ENCODE assay signal across 8 mouse cellular contexts in the genomic region with DNA sequence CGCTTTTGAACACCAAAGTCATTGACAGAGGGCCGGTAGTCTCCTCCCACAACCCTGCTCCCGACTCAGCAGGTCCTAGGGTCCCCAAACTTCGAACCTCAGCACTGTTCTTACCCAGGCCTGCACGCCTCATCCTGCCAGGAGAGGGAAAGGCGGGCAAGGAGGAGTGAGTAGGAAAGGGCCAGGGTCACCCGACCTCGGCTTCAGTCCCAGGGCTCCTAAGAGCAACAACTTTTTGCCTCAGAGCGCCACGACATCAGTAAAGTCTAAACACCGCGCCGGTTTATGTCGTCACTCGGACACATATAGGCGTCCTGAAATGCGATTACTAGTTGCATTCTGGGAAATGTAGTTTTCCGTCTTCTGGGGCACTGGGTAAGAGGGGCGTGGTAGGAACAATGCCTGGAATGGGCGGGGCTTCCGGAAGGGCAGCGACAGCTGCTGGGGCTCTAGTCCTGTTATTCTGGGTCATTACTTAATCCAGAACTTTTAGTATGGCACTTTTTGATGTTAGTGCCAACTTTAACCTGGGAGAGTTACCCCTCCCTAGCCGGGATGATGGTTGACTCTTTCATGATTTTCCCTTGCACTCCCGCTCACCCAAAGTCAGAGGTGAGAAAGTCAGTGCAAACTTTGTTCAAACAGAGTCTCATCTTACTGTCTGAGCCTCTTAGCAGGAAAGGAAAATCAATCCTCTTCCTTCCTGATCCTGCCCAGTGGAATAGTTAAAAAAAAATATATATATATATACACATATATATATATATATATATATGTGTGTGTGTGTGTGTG. TPM values are rescaled to one million over a fixed set of nuclear protein-coding genes. Genes with fewer than 3 reads are reported as not detected.
DNase-seq lines count a peak whose midpoint lies in the region; ATAC-seq lines count a peak whose summit lies in the region.

A gene (minus strand): TSS at position 310 of the 792 bp plus-strand sequence.

- peak; percentile 99 for ATAC-seq in CD4-positive, CD25-positive, alpha-beta regulatory T cell, adult 4 months
- ATAC-seq in heart, embryonic 14.5 days (ENCODE audit: insufficient number of reproducible peaks, insufficient read depth, low FRiP score, low read depth) = peak; percentile 99
- peak; percentile 99 for ATAC-seq in liver, embryonic 13.5 days (ENCODE audit: low read depth)
- ATAC-seq in stomach, embryonic 16.5 days (ENCODE audit: insufficient read depth, low FRiP score) = peak; percentile 100

- H3K27ac ChIP-seq in heart, embryonic 14.5 days (replicated peaks in 1 of 2; ENCODE audit: control insufficient read depth in 1 of 2, insufficient read depth in 1 of 2, low read depth in 2 of 2, low read length in 2 of 2) = peak within 1 kb of the TSS; percentile 67 to 82; a peak in 3 of 4 replicates
- H3K27ac ChIP-seq in liver, embryonic 13.5 days = peak within 1 kb of the TSS; percentile 61
- peak within 1 kb of the TSS; percentile 54; the same call in 1 of the 2 replicates for H3K27ac ChIP-seq in stomach, embryonic 16.5 days (ENCODE audit: low read length)

- peaks cover 0 to 5% of the 10 kb centered on the region in 2 experiments; a peak in 1 of 4 replicates for H3K4me1 ChIP-seq in heart, embryonic 14.5 days (ENCODE audit: control insufficient read depth in 2 of 2, insufficient read depth in 2 of 2, low read length in 2 of 2)
- peaks cover 5% of the 10 kb centered on the region; the same call in 1 of the 2 replicates for H3K4me1 ChIP-seq in liver, embryonic 13.5 days (replicated peaks)
- H3K4me1 ChIP-seq in stomach, embryonic 16.5 days (ENCODE audit: control insufficient read depth, insufficient read depth, low read length) = no peaks in the 10 kb centered on the region

- peak within 1 kb of the TSS; percentile 87 for H3K9ac ChIP-seq in heart, embryonic 14.5 days (ENCODE audit: low read length)
- peak within 1 kb of the TSS; percentile 79 for H3K9ac ChIP-seq in liver, embryonic 13.5 days
- H3K9ac ChIP-seq in stomach, embryonic 16.5 days (ENCODE audit: low read length) = peak within 1 kb of the TSS; percentile 89

- peak within 1 kb of the TSS; percentile 65 to 100 for H3K4me3 ChIP-seq in heart, embryonic 14.5 days (ENCODE audit: control insufficient read depth in 1 of 2, insufficient read depth in 1 of 2, low read depth in 1 of 2, low read length in 2 of 2)
- H3K4me3 ChIP-seq in liver, embryonic 13.5 days (replicated peaks) = peak within 1 kb of the TSS; percentile 76
- peak within 1 kb of the TSS; percentile 86 for H3K4me3 ChIP-seq in stomach, embryonic 16.5 days (replicated peaks; ENCODE audit: low read length)

- H3K9me3 ChIP-seq in heart, embryonic 14.5 days (ENCODE audit: control insufficient read depth, low read length) = no peaks in the 10 kb centered on the region
- H3K9me3 ChIP-seq in liver, embryonic 13.5 days (replicated peaks) = no peaks in the 10 kb centered on the region
- no peaks in the 10 kb centered on the region for H3K9me3 ChIP-seq in stomach, embryonic 16.5 days (replicated peaks; ENCODE audit: control insufficient read depth, low read length)

- 1% methylated on average over 24 of the region's 24 CpGs for WGBS in heart, embryonic 14.5 days
- WGBS in liver, embryonic 13.5 days (ENCODE audit: insufficient replicate concordance) = 2% methylated on average over 24 of the region's 24 CpGs
- WGBS in stomach, embryonic 16.5 days = under 1% methylated on average over 24 of the region's 24 CpGs

- H3K36me3 ChIP-seq in heart, embryonic 14.5 days (ENCODE audit: control insufficient read depth, insufficient read depth, low read length) = 0 out of 2 replicates have a peak, but pooled peaks cover 3% of the 10 kb centered on the region
- no peaks in the 10 kb centered on the region for H3K36me3 ChIP-seq in liver, embryonic 13.5 days
- no peaks in the 10 kb centered on the region for H3K36me3 ChIP-seq in stomach, embryonic 16.5 days (ENCODE audit: control insufficient read depth, insufficient read depth, low read length)

- H3K4me2 ChIP-seq in heart, embryonic 14.5 days (ENCODE audit: low read length) = peak within 1 kb of the TSS; percentile 72
- H3K4me2 ChIP-seq in liver, embryonic 13.5 days = peak within 1 kb of the TSS; percentile 70
- H3K4me2 ChIP-seq in stomach, embryonic 16.5 days (ENCODE audit: low read depth, low read length) = peak within 1 kb of the TSS; percentile 78

- no peaks in the 10 kb centered on the region for H3K27me3 ChIP-seq in heart, embryonic 14.5 days (ENCODE audit: control insufficient read depth, insufficient read depth, low read length)
- no peaks in the 10 kb centered on the region for H3K27me3 ChIP-seq in liver, embryonic 13.5 days
- no peaks in the 10 kb centered on the region for H3K27me3 ChIP-seq in stomach, embryonic 16.5 days (ENCODE audit: control insufficient read depth, insufficient read depth, low read length)

- peak; percentile 76 for DNase-seq in c-Kit-negative CD71-positive TER-119-positive erythroid progenitor cells, embryonic 14.5 days (ENCODE audit: low read depth, low spot score)
- DNase-seq in fibroblast of lung, adult 2 months (ENCODE audit: low read depth) = peak; percentile 86
- peak; percentile 95 for DNase-seq in kidney, postnatal 14 days
- peak; percentile 81 for DNase-seq in liver, embryonic 13.5 days
- DNase-seq in neural tube, embryonic 10.5 days (ENCODE audit: extremely low spot score, low spot score) = peak; percentile 86

RNA-seq across cellular contexts. Expression of the gene that starts here (rescaled TPM):
- polyA plus RNA-seq in CD4-positive, CD25-positive, alpha-beta regulatory T cell, adult 4 months (2017; shearing (Covaris generic)) = 10 to 100 TPM; 34.1 to 49.7 TPM
- polyA plus RNA-seq in heart, embryonic 14.5 days (2014; fragmentation: Nextera tagmentation; extraction: Ambion mirVana) = 39.4 and 48.1 TPM in 2 replicates
- 40.0 and 45.3 TPM in 2 replicates for polyA plus RNA-seq in liver, embryonic 13.5 days (2015; fragmentation: Nextera tagmentation; extraction: Ambion mirVana)
- 77.6 and 78.4 TPM in 2 replicates for polyA plus RNA-seq in stomach, embryonic 16.5 days (2015; fragmentation: Nextera tagmentation; extraction: Ambion mirVana)

Comparison
In these comparisons a context has a peak if more than half of its experiments do, and no peak if none do; other contexts are left out.
1. Peak in every context shown above with its lines: DNase-seq, ATAC-seq, H3K4me3 ChIP-seq and H3K27ac ChIP-seq.